Mouse (Mus musculus): ENCODE data around the gene Akap12. TPM values are rescaled to one million over a fixed set of nuclear protein-coding genes. Genes with fewer than 3 reads are reported as not detected.
A peak's percentile ranks its signal among the peaks of the same experiment; 100 is the strongest.

Gene Akap12
- total RNA-seq, 2 experiments from 2014 or later = 39.3 to 44.8 TPM

- peak; percentile 56 for DNase-seq
Observed at GRCm38 (mm10) chr10:4404895-4405491, 138.8 kb downstream of the Akap12 start.

DNA sequence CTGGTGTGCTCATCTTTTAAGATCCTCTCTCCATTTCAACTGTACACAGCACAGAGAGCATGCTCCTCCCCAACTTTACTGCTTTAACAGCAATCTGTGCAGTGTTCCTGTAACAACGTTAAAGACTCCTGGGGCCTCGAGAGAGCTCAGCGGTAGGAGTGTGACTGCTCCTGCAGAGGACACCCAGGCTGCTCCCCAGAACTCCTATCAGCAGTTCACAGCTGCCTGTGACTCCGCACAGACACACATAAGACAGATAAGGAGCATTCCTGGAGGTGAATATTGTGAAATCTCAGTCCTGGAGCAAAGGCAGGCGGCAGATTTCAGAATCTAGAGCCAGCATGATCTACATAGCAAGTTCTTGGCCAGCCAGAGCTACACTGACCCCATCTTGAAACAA lies 139.3 kb downstream of the Akap12 start:
- DNase-seq = no peak

DNA sequence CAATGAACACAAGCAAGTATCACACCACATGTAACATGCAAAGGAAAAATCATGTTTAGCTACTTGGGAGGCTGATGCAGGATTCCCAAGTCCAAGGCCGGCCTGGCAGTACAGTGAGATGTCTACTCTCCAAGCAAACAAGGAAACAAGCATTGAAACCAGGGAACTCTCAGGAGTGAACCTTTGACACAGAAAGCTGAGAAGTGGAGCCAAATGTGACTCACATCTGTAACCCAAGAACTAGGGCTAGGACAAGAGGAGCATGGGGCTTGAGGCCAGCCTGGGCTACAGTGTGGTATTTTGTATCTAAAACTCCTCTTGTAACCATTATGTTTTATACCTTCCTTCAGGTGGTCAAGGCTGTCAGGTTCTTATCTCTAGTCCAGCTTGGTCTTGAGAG lies 141.0 kb downstream of the Akap12 start:
- DNase-seq = no peak

Other genes with a start within 250 kb of the Akap12 start
- 10 to 100 TPM; 10.6 to 12.1 TPM for gene Zbtb2, start 121.7 kb downstream of the Akap12 start, total RNA-seq (2021)
- 10 to 100 TPM; 44.0 to 76.6 TPM for gene Rmnd1, start 166.0 kb downstream of the Akap12 start, total RNA-seq (2021)
- gene Armt1, start 166.1 kb downstream of the Akap12 start, total RNA-seq (2021) = 10 to 100 TPM; 13.2 to 19.1 TPM
- under 1 TPM; 0.57 to 0.82 TPM for gene Ccdc170, start 216.1 kb downstream of the Akap12 start, total RNA-seq (2021)

Measured in adrenal gland, postnatal 10 days (tissue).